Mouse (Mus musculus): ENCODE results near the gene Tnrc6c. TPM values are rescaled to one million over a fixed set of nuclear protein-coding genes. Genes with fewer than 3 reads are reported as not detected.

The Tnrc6c gene
- polyA plus RNA-seq, 1 experiment from 2014 or later: 8.9 TPM

DNA sequence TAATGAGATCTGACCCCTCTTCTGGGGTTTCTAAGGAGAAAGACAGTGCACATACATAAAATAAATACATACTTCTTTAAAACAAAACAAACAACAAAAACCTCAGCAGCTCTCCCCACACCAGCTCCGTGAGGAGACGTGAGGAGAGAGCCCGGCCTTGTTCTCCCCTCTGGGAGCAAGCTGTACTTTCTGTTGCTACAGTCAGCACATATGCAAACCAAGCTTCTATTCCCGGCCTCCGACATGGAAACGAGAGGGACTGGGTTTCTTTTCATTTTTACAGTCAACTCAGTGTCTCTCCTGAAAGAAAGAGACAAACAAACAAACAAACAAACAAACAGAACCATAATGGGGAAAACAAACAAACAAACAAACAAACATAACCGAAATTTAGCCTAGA lies 145.9 kb downstream of the Tnrc6c start:
- H3K9ac ChIP-seq (replicated peaks; ENCODE audit: low read depth): no peak overlapping the region
- ATAC-seq (no peak), DNase-seq (ENCODE audit: low spot score) (no peak)
- no peaks in the 10 kb centered on the region for H3K9me3 ChIP-seq (ENCODE audit: low read length)
- H3K27me3 ChIP-seq (replicated peaks; ENCODE audit: insufficient read depth, low read length): no peaks in the 10 kb centered on the region
- H3K4me3 ChIP-seq (ENCODE audit: low read depth, low read length): no peak overlapping the region
- no peak overlapping the region for H3K27ac ChIP-seq (ENCODE audit: low read length)
- no peaks in the 10 kb centered on the region for H3K4me1 ChIP-seq (ENCODE audit: insufficient read depth, low read depth, low read length)
- no peak overlapping the region for H3K4me2 ChIP-seq (replicated peaks; ENCODE audit: low read depth, low read length)
- TF ChIP-seq EP300 (IDR thresholded peaks at IDR 0.05) (no peak), CTCF (IDR thresholded peaks at IDR 0.05) (no peak)
- no peaks in the 10 kb centered on the region for H3K36me3 ChIP-seq (ENCODE audit: insufficient read depth, low read length)
- WGBS: 79% methylated on average over 7 of the region's 7 CpGs

DNA sequence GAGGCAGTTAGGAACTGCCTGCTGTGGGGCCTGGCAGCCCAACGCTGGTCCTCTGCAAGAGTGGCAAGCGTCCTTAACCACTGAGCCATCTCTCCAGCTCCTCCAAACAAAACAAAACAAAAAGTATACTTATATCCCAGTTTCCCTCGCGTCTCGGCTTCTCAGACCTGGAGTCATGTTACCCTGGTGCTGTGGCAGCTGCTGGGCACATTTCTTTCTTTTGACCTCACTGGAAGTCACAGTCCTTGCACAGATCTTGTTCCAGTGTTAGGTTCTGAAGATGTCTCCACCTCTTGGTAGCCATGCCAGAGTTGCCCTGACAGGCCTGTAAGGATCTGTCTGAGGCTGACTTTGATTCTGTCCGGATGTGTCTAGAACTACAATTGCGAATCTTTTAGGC lies 147.6 kb downstream of the Tnrc6c start:
- H3K36me3 ChIP-seq (ENCODE audit: insufficient read depth, low read length): no peaks in the 10 kb centered on the region
- WGBS: 63% methylated on average over 7 of the region's 7 CpGs
- no peaks in the 10 kb centered on the region for H3K4me1 ChIP-seq (ENCODE audit: insufficient read depth, low read depth, low read length)
- H3K9me3 ChIP-seq (ENCODE audit: low read length): no peaks in the 10 kb centered on the region
- no peak overlapping the region for H3K27ac ChIP-seq (ENCODE audit: low read length)
- DNase-seq (ENCODE audit: low spot score) (no peak), ATAC-seq (no peak)
- H3K4me2 ChIP-seq (replicated peaks; ENCODE audit: low read depth, low read length): no peak overlapping the region
- H3K4me3 ChIP-seq (ENCODE audit: low read depth, low read length): no peak overlapping the region
- H3K9ac ChIP-seq (replicated peaks; ENCODE audit: low read depth): no peak overlapping the region
- no peaks in the 10 kb centered on the region for H3K27me3 ChIP-seq (replicated peaks; ENCODE audit: insufficient read depth, low read length)
- TF ChIP-seq CTCF (IDR thresholded peaks at IDR 0.05) (no peak), EP300 (IDR thresholded peaks at IDR 0.05) (no peak)

DNA sequence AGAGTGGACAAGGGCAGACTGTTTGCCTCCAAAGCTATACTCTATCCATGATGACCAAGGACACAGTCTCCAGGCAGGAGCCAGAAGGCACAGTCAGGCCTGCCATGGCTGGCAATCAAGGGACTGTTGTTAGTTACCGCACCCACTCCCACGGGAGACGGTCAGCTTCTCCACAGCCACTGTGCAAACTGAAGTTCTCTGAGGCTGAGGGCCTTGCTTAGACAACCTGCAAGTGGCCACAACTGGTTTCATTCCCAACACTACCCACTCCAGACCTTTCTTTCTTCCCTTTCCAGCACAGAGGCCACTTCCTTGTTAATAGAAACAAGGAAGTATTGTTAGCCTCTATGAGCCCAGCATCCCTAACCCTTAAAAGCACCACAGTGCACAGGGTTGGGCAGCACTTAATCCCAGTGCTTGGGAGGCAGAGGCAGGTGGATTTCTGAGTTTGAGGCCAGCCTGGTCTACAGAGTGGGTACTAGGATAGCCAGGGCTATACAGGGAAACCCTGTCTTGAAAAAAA lies 149.1 kb downstream of the Tnrc6c start:
- Histone ChIP-seq H3K27ac (ENCODE audit: low read length) (no peak overlapping the region), H3K27me3 (replicated peaks; ENCODE audit: insufficient read depth, low read length) (no peaks in the 10 kb centered on the region), H3K4me3 (ENCODE audit: low read depth, low read length) (no peak overlapping the region), H3K9me3 (ENCODE audit: low read length) (no peaks in the 10 kb centered on the region), H3K9ac (replicated peaks; ENCODE audit: low read depth) (no peak overlapping the region), H3K4me2 (replicated peaks; ENCODE audit: low read depth, low read length) (no peak overlapping the region), H3K36me3 (ENCODE audit: insufficient read depth, low read length) (no peaks in the 10 kb centered on the region), H3K4me1 (ENCODE audit: insufficient read depth, low read depth, low read length) (no peaks in the 10 kb centered on the region)
- WGBS: 72% methylated on average over 3 of the region's 3 CpGs
- no peak for DNase-seq (ENCODE audit: low spot score)
- TF ChIP-seq EP300 (IDR thresholded peaks at IDR 0.05) (no peak), CTCF (IDR thresholded peaks at IDR 0.05) (no peak)
- no peak for ATAC-seq

DNA sequence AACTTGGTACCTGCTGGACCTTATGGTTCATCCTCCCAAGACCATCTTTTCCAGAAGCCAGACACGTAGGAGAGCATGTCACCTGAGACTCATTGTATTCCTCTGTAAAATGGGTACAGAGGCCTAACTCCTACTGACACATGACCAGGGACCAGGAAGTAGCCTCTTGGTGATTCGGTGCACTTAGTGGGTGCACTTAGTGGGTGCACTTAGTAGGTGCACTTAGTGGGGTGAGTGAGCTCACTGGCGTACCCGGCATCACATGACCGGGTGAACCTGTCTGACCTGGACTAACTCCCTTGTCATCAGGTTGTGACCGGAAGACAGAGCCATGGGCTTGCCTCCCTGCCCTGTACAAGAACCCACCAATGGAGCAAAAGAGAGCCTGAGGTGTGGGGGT lies 152.7 kb downstream of the Tnrc6c start:
- ATAC-seq: no peak
- no peaks in the 10 kb centered on the region for H3K36me3 ChIP-seq (ENCODE audit: insufficient read depth, low read length)
- no peak for TF ChIP-seq CTCF (IDR thresholded peaks at IDR 0.05)
- TF ChIP-seq EP300 (IDR thresholded peaks at IDR 0.05): no peak

DNA sequence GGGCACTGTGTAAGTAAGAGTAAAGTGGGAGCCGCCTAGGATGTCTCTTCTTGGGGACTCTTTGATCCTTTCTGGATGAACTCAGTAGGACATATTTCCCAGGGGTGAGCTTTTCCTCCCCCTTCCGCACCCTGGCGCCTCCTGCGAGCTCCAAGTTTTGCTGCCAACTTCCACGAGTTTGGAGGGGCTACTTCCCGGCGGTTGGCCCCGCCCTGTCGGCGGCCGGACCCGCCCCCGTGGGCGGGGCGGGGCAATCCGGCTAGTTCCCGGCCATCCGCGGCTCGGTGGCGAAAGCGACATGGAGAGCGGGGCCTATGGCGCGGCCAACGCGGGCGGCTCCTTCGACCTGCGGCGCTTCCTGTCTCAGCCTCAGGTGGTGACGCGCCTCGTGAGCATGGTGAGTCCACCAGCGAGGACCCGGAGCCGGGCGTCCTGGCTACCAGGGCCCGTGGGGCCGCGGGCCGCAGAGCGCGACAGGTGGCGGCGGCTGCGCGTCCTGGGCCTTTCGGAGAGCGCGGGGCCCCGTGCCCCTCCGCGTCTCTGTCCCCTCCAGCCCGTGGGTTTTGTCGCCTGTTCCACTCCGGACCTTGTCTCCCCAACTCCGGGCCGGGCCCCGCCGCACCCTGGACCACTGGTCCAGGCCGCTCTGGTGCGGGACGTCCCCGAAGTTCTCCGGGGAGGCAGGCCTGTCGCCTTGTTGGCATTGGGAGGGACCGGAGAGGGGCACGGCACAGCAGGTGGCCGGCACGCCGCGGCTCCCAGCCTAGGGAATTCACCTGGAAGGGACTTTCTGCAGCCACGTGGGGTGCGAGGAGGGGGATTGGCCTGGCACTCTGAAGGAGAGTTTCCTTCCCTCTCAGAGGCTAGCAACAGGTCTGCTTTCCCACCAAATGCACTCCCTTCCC lies 155.6 kb downstream of the Tnrc6c start, which contains the start of the genes Gm20708 and Syngr2:
Gene Gm20708 (plus strand): TSS at position 262 of the 905 bp plus-strand sequence.
Gene Syngr2 (plus strand): TSS at position 262 of the 905 bp plus-strand sequence.
- peak within 1 kb of the TSS; percentile 81 for H3K27ac ChIP-seq (ENCODE audit: low read length)

More for the DNA sequence above, 152.7 kb downstream of the Tnrc6c start:
- Histone ChIP-seq H3K4me2 (replicated peaks; ENCODE audit: low read depth, low read length) (no peak overlapping the region), H3K4me3 (ENCODE audit: low read depth, low read length) (no peak overlapping the region), H3K9me3 (ENCODE audit: low read length) (no peaks in the 10 kb centered on the region), H3K9ac (replicated peaks; ENCODE audit: low read depth) (no peak overlapping the region), H3K4me1 (ENCODE audit: insufficient read depth, low read depth, low read length) (peaks cover 8% of the 10 kb centered on the region; the same call in 1 of the 2 replicates), H3K27me3 (replicated peaks; ENCODE audit: insufficient read depth, low read length) (no peaks in the 10 kb centered on the region), H3K27ac (ENCODE audit: low read length) (no peak overlapping the region)
- WGBS: 90% methylated on average over 6 of the region's 6 CpGs
- DNase-seq (ENCODE audit: low spot score): no peak

DNA sequence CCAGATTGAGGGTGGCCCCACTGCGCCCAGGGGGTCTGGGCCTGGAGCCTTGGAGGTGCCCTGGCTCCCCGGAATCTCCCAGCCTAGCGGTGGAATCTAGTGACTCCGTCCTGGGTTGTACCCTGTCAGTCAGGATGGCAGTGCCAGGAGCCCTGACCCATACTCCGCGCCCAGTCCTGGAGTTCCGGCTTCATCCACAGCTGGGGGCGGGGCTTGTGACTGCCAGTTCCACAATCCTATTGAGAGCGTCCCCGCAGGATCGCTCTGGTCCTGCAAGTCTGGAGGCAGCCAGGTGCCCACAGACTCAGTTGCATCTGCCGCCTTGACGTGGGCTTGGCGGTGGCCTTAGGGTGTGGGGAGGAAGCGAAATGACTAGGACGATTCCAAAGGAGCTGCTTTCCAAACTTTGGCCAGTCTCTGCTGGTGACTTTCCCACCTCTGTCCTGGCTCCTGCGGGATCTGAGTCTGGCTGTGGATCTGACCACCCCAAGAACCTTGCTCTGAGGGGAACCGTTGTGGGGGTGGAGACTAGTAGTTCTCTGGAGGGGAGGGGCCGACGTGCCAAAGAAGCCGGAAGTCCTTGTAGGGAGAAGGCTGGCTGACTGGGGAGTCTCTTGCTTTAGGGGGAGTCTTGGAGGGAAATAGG lies 156.4 kb downstream of the Tnrc6c start:
- DNase-seq (ENCODE audit: low spot score): peak; percentile 96
- Histone ChIP-seq H3K9me3 (ENCODE audit: low read length) (no peaks in the 10 kb centered on the region), H3K4me2 (replicated peaks; ENCODE audit: low read depth, low read length) (peak overlapping the region; percentile 98), H3K27me3 (replicated peaks; ENCODE audit: insufficient read depth, low read length) (no peaks in the 10 kb centered on the region), H3K36me3 (ENCODE audit: insufficient read depth, low read length) (0 out of 2 replicates have a peak, but pooled peaks cover 4% of the 10 kb centered on the region), H3K27ac (ENCODE audit: low read length) (peak overlapping the region; percentile 81), H3K4me1 (ENCODE audit: insufficient read depth, low read depth, low read length) (peaks cover 13% of the 10 kb centered on the region; the same call in 1 of the 2 replicates), H3K9ac (replicated peaks; ENCODE audit: low read depth) (peak overlapping the region; percentile 77), H3K4me3 (ENCODE audit: low read depth, low read length) (peak overlapping the region; percentile 96)
- TF ChIP-seq CTCF (IDR thresholded peaks at IDR 0.05) (peak; percentile 79), EP300 (IDR thresholded peaks at IDR 0.05) (no peak)
- peak; percentile 93 for ATAC-seq
- under 1% methylated on average over 21 of the region's 21 CpGs for WGBS

More for the DNA sequence above, 155.6 kb downstream of the Tnrc6c start, which contains the start of the genes Gm20708 and Syngr2:
- H3K9ac ChIP-seq (replicated peaks; ENCODE audit: low read depth): peak within 1 kb of the TSS; percentile 77
- peak within 1 kb of the TSS; percentile 96 for H3K4me3 ChIP-seq (ENCODE audit: low read depth, low read length)
- H3K36me3 ChIP-seq (ENCODE audit: insufficient read depth, low read length): 0 out of 2 replicates have a peak, but pooled peaks cover 4% of the 10 kb centered on the region
- H3K4me2 ChIP-seq (replicated peaks; ENCODE audit: low read depth, low read length): peak within 1 kb of the TSS; percentile 98
- under 1% methylated on average over 63 of the region's 75 CpGs for WGBS
- peak; percentile 76 for ATAC-seq
- H3K27me3 ChIP-seq (replicated peaks; ENCODE audit: insufficient read depth, low read length): no peaks in the 10 kb centered on the region
- H3K9me3 ChIP-seq (ENCODE audit: low read length): no peaks in the 10 kb centered on the region
- no peak for TF ChIP-seq EP300 (IDR thresholded peaks at IDR 0.05)
- no peak for TF ChIP-seq CTCF (IDR thresholded peaks at IDR 0.05)
- H3K4me1 ChIP-seq (ENCODE audit: insufficient read depth, low read depth, low read length): peaks cover 13% of the 10 kb centered on the region; the same call in 1 of the 2 replicates
- peak; percentile 88 for DNase-seq (ENCODE audit: low spot score)

Other genes starting within 250 kb of the Tnrc6c start
- not detected in 2 replicates for gene Gm11733, start 169.9 kb upstream of the Tnrc6c start, polyA plus RNA-seq (2015; fragmentation: Nextera tagmentation; extraction: Ambion mirVana)
- gene Tmc8, start 127.8 kb downstream of the Tnrc6c start, polyA plus RNA-seq (2015; fragmentation: Nextera tagmentation; extraction: Ambion mirVana): 5.5 and 6.5 TPM in 2 replicates
- 26.2 and 34.8 TPM in 2 replicates for gene Tmc6, start 127.9 kb downstream of the Tnrc6c start, polyA plus RNA-seq (2015; fragmentation: Nextera tagmentation; extraction: Ambion mirVana)
- gene 6030468B19Rik, start 143.4 kb downstream of the Tnrc6c start, polyA plus RNA-seq (2015; fragmentation: Nextera tagmentation; extraction: Ambion mirVana): not detected in 2 replicates
- gene Gm20708, start 155.4 kb downstream of the Tnrc6c start, polyA plus RNA-seq (2015; fragmentation: Nextera tagmentation; extraction: Ambion mirVana): 0.27 TPM in 1 of 2 replicates, not detected in the other
- gene Syngr2, start 155.4 kb downstream of the Tnrc6c start, polyA plus RNA-seq (2015; fragmentation: Nextera tagmentation; extraction: Ambion mirVana): 96.0 and 108 TPM in 2 replicates
- gene Afmid, start 171.6 kb downstream of the Tnrc6c start, polyA plus RNA-seq (2015; fragmentation: Nextera tagmentation; extraction: Ambion mirVana): 2.4 and 2.9 TPM in 2 replicates
- 12.4 and 16.0 TPM in 2 replicates for gene Tk1, start 171.8 kb downstream of the Tnrc6c start, polyA plus RNA-seq (2015; fragmentation: Nextera tagmentation; extraction: Ambion mirVana)
- 15.0 and 26.2 TPM in 2 replicates for gene Birc5, start 195.0 kb downstream of the Tnrc6c start, polyA plus RNA-seq (2015; fragmentation: Nextera tagmentation; extraction: Ambion mirVana)
- gene Tmem235, start 206.5 kb downstream of the Tnrc6c start, polyA plus RNA-seq (2015; fragmentation: Nextera tagmentation; extraction: Ambion mirVana): not detected in 2 replicates
- gene Tha1, start 219.2 kb downstream of the Tnrc6c start, polyA plus RNA-seq (2015; fragmentation: Nextera tagmentation; extraction: Ambion mirVana): 6.3 and 8.4 TPM in 2 replicates

All from lung, postnatal 0 days (tissue).